Mouse (Mus musculus) stomach, embryonic 14.5 days (tissue): ENCODE measurements around the gene Lmntd2. TPM values are rescaled to one million over a fixed set of nuclear protein-coding genes. Genes with fewer than 3 reads are reported as not detected.

Experiments
- ATAC-seq: fragments of 200-750 bp; cut with Nextera tagmentation; 2 replicates; pipeline ENCODE4 v1.8.0; 2017; ENCODE audit warnings: low read depth, moderate TSS enrichment; ENCODE audit not compliant: insufficient number of reproducible peaks, insufficient read depth, low FRiP score
- H3K27ac ChIP-seq: fragments of 300-500 bp; sonication (generic); 2 replicates; pipeline ENCODE4 v1.5.1; 2014; ENCODE audit warnings: mild to moderate bottlenecking, low read length, moderate library complexity, mixed read lengths
- H3K27me3 ChIP-seq: fragments of 300-500 bp; sonication (generic); 2 replicates; pipeline ENCODE4 v1.6.1; 2014; ENCODE audit warnings: low read length, control low read depth, mixed read lengths; ENCODE audit not compliant: control insufficient read depth, insufficient read depth
- H3K36me3 ChIP-seq: fragments of 300-500 bp; sonication (generic); 2 replicates; pipeline ENCODE4 v1.6.1; 2014; ENCODE audit warnings: mild to moderate bottlenecking, control low read depth, low read length, moderate library complexity, mixed read lengths; ENCODE audit not compliant: control insufficient read depth, insufficient read depth
- H3K4me1 ChIP-seq: fragments of 300-500 bp; sonication (generic); 2 replicates; pipeline ENCODE4 v1.6.1; 2014; ENCODE audit warnings: low read length, control low read depth, mixed read lengths; ENCODE audit not compliant: control insufficient read depth, insufficient read depth
- H3K4me2 ChIP-seq: fragments of 300-500 bp; sonication (generic); replicated peaks from 2 replicates; pipeline ENCODE4 v1.6.1; 2014; ENCODE audit warnings: low read depth, low read length, control low read depth
- H3K4me3 ChIP-seq: fragments of 300-500 bp; sonication (generic); 2 replicates; pipeline ENCODE4 v1.5.1; 2014; ENCODE audit warnings: low read depth, low read length, control low read depth
- H3K9ac ChIP-seq: fragments of 300-500 bp; sonication (generic); replicated peaks from 2 replicates; pipeline ENCODE4 v1.6.1; 2014; ENCODE audit warnings: low read depth, mild to moderate bottlenecking, control low read depth, low read length, moderate library complexity, mixed read lengths
- H3K9me3 ChIP-seq: fragments of 300-500 bp; sonication (generic); 2 replicates; pipeline ENCODE4 v1.6.1; 2016; ENCODE audit warnings: low read depth, low read length, control low read depth; ENCODE audit not compliant: control insufficient read depth
- WGBS: fragments of 180-500 bp; shearing (Covaris S2); extraction: QIAGEN DNeasy Blood & Tissue Kit; methylation state at CpG from one replicate; pipeline ENCODE4 v1.1.7; 2014; 5-methylcytosine and 5-hydroxymethylcytosine counted together
- polyA plus RNA-seq: library from polyadenylated mRNA; unstranded; fragments of >200 nt; fragmentation: Nextera tagmentation; extraction: Ambion mirVana; gene quantifications from 2 replicates; pipeline ENCODE4 v1.2.1, GENCODE M21; 2014

Gene Lmntd2
- polyA plus RNA-seq, 1 experiment from 2014 or later = 1.7 TPM

DNA sequence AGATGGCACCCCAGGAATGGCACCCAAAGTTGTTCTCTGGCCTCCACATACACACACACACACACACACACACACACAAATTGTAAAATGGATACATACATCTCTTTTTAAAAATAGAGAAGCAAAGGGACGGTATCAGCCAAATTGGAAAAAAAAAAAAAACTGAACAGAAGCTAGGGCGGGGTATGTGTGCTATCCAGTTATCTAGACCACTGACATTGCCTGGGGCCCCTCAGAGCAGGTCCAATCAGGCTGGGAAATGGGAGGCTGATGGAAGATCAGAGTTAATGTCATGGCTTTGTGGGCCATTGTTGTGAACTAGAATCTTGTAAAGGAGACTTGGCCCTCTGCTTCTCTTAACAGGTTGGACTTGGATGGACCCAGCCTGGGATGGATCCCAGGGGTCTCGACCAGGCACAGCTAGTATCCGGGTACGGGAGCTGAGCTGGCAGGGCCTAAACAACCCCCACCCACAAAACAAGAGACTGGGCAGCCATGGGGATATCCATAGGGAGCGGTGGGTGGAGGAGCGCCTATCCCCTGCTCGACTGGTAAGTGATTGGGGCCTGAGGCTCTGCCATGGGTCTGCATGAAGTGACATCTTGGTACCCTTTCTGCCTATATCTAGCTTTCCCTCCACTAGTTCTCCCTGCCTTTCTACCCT, 17.1 kb downstream of the Lmntd2 start:
- Histone ChIP-seq H3K36me3 (peaks cover 6% of the 10 kb centered on the region), H3K9me3 (no peaks in the 10 kb centered on the region), H3K4me2 (no peak overlapping the region), H3K27me3 (no peaks in the 10 kb centered on the region), H3K4me1 (peaks cover 7% of the 10 kb centered on the region), H3K27ac (no peak overlapping the region), H3K9ac (no peak overlapping the region), H3K4me3 (no peak overlapping the region)
- no peak for ATAC-seq
- WGBS = 92% methylated on average over 8 of the region's 8 CpGs

DNA sequence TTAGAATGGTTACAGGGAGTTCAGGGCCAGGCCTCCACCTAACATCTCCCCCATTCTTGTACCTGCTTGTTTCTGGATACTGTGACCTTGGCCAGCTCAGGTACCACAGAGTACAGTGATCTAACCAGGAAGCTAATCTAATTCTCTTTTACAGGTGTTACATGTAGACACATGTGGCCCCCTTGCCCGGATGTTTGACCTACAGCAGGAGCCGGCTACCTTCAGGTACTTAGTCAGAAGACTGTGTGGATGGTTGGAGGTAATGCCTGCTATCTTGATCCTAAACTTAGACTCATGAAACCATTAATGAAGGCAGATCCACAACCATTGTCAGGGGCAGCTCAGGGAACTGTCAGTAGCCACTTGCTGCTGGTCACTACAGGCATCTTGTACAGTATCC, 18.1 kb downstream of the Lmntd2 start:
- Histone ChIP-seq H3K36me3 (peaks cover 16% of the 10 kb centered on the region), H3K27ac (no peak overlapping the region), H3K4me3 (no peak overlapping the region), H3K4me1 (peaks cover 7% of the 10 kb centered on the region), H3K27me3 (no peaks in the 10 kb centered on the region), H3K9ac (no peak overlapping the region), H3K4me2 (no peak overlapping the region), H3K9me3 (no peaks in the 10 kb centered on the region)
- 81% methylated on average over 2 of the region's 2 CpGs for WGBS
- no peak for ATAC-seq

DNA sequence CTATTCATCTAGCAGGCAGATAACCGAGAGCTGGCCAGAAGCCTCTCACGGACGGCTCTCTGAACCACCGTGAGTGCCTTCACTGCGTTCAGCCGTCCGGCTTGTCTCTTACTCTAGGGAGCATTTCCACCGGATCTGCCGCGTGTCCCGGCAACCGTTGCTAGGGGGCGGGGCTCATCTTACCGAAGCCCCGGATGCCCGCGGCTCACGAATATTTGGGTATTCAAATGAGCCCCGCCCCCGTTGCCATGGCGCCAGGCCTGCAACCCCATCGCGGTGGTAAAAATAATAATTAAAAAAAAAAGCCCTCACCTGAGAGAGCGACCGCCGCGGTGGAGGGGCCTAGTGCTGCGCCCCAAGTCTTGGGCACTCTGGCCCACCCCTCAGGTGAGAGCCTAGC, 19.1 kb downstream of the Lmntd2 start:
- peak overlapping the region; percentile 45 for H3K9ac ChIP-seq
- under 1% methylated on average over 28 of the region's 28 CpGs for WGBS
- peak overlapping the region; percentile 83; the same call in 1 of the 2 replicates for H3K27ac ChIP-seq
- peaks cover 25% of the 10 kb centered on the region for H3K36me3 ChIP-seq
- H3K4me3 ChIP-seq = peak overlapping the region; percentile 89
- H3K4me1 ChIP-seq = peaks cover 7% of the 10 kb centered on the region
- H3K27me3 ChIP-seq = no peaks in the 10 kb centered on the region
- H3K9me3 ChIP-seq = no peaks in the 10 kb centered on the region
- peak; percentile 8; the same call in 1 of the 2 replicates for ATAC-seq
- peak overlapping the region; percentile 85 for H3K4me2 ChIP-seq

DNA sequence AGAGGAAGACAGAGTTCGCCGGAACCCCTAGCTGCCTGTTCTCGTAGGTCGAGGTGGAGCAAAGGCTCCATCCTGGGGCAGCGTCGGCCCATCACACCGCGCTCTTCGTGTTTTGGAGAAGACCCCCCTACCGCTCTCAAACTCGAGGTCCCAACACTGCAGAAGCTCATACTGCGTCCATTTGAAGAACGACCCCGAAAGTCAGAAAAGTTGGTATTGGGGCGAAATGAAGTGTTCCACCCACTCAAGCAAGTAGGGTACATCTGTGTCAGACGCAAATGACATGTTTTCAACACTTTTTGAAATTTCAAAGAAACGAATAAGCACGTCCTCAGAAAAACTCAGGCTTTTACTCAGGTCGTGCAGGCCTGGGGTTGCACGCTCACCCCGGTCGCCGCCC, 19.5 kb downstream of the Lmntd2 start:
- Histone ChIP-seq H3K4me3 (peak overlapping the region; percentile 89), H3K4me1 (peaks cover 7% of the 10 kb centered on the region), H3K36me3 (peaks cover 29% of the 10 kb centered on the region), H3K4me2 (peak overlapping the region; percentile 85), H3K9me3 (no peaks in the 10 kb centered on the region), H3K27me3 (no peaks in the 10 kb centered on the region), H3K27ac (peak overlapping the region; percentile 83), H3K9ac (peak overlapping the region; percentile 45)
- 1% methylated on average over 23 of the region's 23 CpGs for WGBS
- no peak for ATAC-seq

DNA sequence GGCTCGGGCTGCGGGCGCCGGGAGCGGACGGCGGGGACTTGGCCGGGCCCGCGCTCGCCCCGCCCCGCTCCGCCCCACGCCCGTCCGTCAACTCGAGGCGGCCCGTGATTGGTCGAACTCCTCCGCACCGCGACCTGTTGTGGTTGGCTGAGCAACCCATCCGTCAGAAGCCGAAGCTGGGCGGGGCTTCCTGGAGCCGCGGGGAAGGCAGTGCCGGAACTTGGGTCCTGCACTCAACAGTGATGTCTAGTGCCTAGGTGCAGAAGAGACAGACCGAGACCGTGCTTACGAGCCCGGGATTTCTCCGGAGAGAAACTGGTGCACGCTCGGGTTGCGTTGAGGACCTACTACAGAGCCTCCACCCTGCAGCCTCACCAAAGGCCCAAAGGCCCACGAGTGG, 19.9 kb downstream of the Lmntd2 start, which contains the start of the genes Hras and Lrrc56:
Gene Hras (minus strand): TSS at position 58 of the 400 bp plus-strand sequence.
Gene Lrrc56 (plus strand): TSS at position 210 of the 400 bp plus-strand sequence.
- H3K27me3 ChIP-seq = no peaks in the 10 kb centered on the region
- peaks cover 32% of the 10 kb centered on the region for H3K36me3 ChIP-seq
- ATAC-seq = peak; percentile 96
- H3K4me3 ChIP-seq = peak within 1 kb of the TSS; percentile 89
- H3K27ac ChIP-seq = peak within 1 kb of the TSS; percentile 90
- peak within 1 kb of the TSS; percentile 91 for H3K9ac ChIP-seq
- H3K4me2 ChIP-seq = peak within 1 kb of the TSS; percentile 96
- peaks cover 7% of the 10 kb centered on the region for H3K4me1 ChIP-seq
- under 1% methylated on average over 38 of the region's 39 CpGs for WGBS
- H3K9me3 ChIP-seq = no peaks in the 10 kb centered on the region

DNA sequence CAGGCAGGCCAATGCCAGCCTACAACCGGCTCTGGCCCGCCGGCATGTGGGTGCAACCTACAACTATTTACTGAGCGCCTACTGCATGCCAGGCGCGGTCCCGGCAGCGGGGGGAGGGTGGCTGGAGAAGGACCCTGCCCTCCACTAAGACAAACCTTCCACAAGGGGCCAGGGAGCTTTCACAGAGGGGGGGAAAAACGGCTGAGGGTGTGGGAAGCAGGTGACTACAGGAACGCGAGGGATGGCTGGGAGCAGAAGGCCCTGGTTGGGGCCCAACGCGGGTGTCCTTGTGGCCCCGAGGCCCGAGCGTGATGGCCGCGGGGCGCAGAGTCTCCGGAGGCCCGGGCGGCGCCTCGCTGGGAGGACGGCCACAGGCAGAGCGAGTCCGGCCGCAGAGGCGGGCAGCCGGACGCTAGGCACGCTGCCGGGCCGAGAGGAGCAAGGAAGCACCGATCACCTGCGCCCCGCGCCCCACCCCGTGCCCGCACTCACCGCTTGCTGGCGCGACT, 20.5 kb downstream of the Lmntd2 start:
- H3K9ac ChIP-seq = peak overlapping the region; percentile 91
- peak overlapping the region; percentile 90 for H3K27ac ChIP-seq
- no peaks in the 10 kb centered on the region for H3K9me3 ChIP-seq
- H3K4me3 ChIP-seq = peak overlapping the region; percentile 89
- peak overlapping the region; percentile 96 for H3K4me2 ChIP-seq
- H3K27me3 ChIP-seq = no peaks in the 10 kb centered on the region
- WGBS = under 1% methylated on average over 25 of the region's 43 CpGs
- H3K36me3 ChIP-seq = peaks cover 32% of the 10 kb centered on the region
- H3K4me1 ChIP-seq = peaks cover 7% of the 10 kb centered on the region
- no peak; the same call in 1 of the 2 replicates for ATAC-seq

DNA sequence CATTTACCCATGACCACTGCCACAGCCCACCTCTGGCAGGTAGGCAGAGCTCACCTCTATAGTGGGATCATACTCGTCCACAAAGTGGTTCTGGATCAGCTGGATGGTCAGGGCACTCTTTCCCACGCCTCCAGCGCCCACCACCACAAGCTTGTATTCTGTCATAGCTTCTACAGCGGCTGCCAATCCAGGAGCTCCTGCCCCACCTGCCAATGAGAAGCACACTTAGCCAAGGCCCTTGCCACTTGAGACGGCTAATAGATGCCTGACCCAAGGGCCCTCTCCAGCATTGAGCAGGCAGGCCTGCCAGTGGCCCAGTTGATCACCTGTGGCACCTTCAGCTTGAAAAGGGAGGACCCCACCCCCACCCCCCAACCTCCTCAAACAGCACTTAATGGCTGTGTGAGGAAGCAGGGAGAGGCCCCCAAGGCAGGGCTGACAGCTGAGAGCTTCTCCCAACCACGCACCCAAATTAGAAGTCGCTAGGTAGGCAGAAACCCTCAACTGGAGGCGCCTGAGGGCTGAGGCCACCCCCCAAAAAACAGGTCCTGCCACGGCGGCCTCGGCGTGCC, 21.0 kb downstream of the Lmntd2 start:
- H3K27me3 ChIP-seq = no peaks in the 10 kb centered on the region
- H3K27ac ChIP-seq = peak overlapping the region; percentile 90
- WGBS = 28% methylated on average over 12 of the region's 12 CpGs
- peaks cover 7% of the 10 kb centered on the region for H3K4me1 ChIP-seq
- H3K4me2 ChIP-seq = peak overlapping the region; percentile 96
- no peaks in the 10 kb centered on the region for H3K9me3 ChIP-seq
- 0 out of 2 replicates have a peak, but pooled peaks have one; percentile 0 for ATAC-seq
- peaks cover 32% of the 10 kb centered on the region for H3K36me3 ChIP-seq
- H3K9ac ChIP-seq = peak overlapping the region; percentile 91
- peak overlapping the region; percentile 89 for H3K4me3 ChIP-seq

DNA sequence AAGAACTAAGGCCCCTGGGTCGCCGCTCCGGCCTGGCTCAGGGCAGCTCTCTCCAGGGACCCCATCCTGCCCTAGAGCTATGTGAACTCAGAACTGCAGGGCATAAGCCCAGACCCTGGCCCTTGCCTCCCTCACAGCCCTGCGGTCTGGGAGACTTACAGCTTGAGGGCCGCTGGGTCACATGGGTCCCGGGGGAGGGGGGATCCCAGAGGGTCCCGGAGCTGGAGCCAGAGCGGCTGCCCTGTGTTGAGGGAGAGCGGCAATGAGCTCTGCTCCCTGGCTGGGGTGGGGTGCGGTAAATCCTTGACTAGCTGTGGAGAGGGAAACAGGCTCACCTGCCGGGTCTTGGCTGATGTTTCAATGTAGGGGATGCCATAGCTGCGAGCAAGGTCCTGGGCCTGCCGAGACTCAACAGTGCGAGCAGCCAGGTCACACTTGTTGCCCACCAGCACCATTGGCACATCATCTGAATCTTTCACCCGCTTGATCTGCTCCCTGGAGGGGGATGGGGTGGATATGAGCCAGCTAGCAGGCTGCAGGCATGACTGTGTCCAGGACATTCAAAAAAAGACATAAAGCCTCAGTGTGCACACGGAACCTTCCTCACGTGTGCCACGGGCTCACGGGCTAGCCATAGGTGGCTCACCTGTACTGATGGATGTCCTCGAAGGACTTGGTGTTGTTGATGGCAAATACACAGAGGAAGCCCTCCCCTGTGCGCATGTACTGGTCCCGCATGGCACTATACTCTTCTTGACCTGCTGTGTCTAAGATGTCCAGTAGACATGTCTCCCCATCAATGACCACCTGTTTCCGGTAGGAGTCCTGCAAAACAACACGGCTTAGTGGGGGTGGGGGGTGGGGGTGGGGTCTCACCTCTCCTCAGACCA, 21.8 kb downstream of the Lmntd2 start:
- peak overlapping the region; percentile 96 for H3K4me2 ChIP-seq
- H3K27ac ChIP-seq = no peak overlapping the region
- H3K36me3 ChIP-seq = peaks cover 32% of the 10 kb centered on the region
- ATAC-seq = no peak
- peak overlapping the region; percentile 91; the same call in 1 of the 2 replicates for H3K9ac ChIP-seq
- H3K27me3 ChIP-seq = no peaks in the 10 kb centered on the region
- H3K4me3 ChIP-seq = peak overlapping the region; percentile 89; the same call in 1 of the 2 replicates
- no peaks in the 10 kb centered on the region for H3K9me3 ChIP-seq
- 90% methylated on average over 24 of the region's 24 CpGs for WGBS
- peaks cover 7% of the 10 kb centered on the region for H3K4me1 ChIP-seq
